Mouse (Mus musculus) right cerebral cortex, postnatal 10 days (tissue): Measurements from ENCODE around the gene Prl.
"Not testable (repeated sequence)": the region's sequence is repeated elsewhere in the genome, so short reads cannot be mapped to it uniquely, and the experiment has no call there.

Experiments
- DNase-seq, 2 experiments: peaks; one replicate each; pipeline ENCODE4 v3.0.0; 2021; ENCODE audit warnings: low spot score in 2 of 2

Gene Prl

DNA sequence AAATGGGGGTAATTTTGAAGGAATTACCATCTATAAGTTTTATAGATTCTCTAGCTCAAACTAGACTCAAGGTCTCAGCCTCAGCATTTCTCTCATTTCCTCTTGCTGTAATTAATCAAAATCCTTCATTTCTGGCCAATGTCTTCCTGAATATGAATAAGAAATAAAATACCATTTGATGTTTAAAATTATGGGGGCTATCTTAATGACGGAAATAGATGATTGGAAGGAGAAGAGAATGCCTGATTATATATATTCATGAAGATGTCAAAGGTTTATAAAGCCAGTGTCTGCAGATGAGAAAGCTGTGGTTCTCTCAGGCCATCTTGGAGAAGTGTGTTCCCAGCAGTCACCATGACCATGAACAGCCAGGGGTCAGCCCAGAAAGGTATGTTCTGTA is at the start of gene Prl:
Gene Prl (plus strand): TSS at position 301 of the 400 bp plus-strand sequence.
- DNase-seq: no peak

DNA sequence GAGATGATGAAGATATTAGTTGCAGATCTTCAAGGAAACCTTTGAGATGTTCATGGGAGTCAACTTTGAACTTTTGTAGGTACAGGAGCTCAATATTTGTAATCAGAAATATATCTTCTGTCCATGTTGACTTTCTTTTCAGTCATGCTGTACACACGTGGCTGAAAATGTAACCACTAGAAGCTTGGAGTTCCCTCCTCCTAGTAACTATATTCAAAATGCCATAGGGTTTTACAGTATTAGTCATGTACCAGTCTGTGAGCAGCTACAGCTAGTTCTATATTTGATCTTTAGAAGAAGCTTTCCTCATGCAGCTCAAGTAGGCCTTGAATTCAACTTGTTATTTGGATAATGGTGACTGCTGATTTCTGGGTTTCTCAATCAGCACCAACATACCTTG is 30.8 kb upstream of the Prl start:
- DNase-seq: no peak

DNA sequence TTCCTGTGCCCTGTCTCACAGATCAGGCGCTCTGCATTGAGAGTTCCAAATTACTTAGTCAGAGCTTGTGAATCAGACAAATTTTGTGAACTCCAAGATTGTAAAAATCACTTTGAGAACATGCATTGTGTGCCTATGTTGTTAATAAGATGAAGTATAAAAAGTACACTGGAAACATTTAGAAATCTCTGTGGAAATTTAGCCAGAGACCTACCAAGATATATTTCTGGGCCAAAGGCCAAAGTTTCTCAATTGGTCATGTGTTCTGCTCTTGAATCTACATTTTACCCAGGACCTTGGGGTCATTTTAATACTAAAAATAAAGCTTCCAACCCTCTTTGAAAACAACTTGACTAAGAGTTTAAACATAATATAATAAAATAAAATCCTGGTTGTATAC is 30.0 kb upstream of the Prl start:
- no peak for DNase-seq

DNA sequence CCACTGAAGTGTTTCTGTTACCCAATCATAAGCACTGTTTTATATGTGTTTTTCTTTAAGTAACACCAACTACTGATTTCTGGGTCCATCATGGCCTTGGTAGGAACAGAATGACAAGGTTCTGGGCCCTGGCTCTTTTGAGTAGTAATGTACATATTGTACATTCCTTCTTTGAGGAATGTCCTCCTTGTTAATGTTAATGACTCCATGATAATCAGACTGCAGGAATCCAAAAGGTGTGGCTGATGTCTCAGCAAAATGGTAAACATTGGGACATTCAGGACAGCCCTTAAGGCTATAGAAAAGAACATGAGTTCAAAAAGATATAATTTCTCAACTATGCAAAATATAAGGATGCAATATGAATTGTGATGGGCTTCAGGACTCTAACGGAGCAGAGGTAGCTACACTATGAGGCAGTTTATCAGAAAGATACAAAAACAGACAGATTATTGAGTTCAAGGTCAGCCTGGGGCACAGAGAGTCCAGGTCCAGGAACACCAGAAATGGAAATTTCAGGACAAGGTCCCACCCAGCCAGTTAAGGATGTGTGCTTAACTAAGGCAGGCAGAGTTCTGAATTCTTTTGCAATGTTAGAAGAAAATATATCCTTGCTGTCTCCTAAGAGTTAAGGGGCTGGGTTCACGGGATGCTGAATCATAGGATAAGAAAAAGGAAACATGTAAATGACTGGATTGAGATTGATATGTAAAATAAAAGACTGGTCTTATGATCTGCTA is 28.7 kb upstream of the Prl start:
- DNase-seq: no peak

DNA sequence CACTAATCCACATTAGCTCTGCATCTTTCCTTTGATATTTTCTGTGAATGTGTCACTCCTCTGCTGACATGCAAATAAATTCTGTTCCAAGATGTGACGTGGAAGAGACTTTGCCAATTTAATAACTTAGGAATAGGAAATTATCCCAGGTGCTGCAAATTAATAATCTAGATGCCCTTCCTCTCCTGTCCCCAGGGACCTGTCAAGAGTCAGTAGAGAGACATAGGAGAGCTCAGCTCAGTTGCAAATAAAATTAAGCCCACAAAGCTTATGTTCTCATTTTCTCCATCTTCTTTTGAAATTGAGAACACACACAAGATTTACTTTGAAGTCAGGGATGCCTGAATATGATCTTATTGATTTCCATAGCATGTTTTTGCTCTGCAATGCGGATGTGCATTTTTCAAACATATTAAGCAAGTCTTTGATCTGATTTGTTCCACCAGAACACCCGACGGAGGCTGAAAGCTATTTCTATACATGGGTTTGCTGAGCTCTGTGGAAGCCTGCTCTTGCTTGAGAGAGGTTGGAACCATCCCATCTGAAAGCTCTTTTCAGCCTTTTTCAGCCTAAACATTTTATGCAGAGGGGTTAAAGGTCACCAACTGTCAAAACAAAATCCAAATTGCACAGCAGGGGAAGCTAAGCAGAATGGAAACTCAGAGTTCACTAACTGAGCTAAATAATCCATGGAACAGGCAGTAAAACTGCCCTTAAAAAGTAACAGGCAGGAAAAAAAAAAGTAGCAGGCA is 26.1 kb upstream of the Prl start:
- DNase-seq: no peak

DNA sequence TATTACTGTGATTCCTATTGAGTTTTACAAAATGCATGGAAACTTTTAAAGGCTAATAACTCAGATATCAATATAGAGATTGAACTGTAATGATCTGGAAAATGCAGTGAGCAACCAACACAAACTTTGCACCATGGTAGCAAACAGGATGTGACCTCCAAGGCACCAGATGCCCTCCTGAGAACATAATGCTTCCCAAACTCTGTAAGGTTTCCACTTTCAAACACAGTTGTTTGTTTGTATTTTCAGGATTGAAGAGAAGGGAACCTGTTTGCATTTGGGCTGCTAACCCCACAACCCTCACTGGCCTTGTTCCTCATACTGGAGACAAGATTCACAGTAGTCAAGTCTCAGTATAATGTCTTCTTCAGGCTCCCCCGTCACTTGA is 25.5 kb upstream of the Prl start:
- DNase-seq: no peak

DNA sequence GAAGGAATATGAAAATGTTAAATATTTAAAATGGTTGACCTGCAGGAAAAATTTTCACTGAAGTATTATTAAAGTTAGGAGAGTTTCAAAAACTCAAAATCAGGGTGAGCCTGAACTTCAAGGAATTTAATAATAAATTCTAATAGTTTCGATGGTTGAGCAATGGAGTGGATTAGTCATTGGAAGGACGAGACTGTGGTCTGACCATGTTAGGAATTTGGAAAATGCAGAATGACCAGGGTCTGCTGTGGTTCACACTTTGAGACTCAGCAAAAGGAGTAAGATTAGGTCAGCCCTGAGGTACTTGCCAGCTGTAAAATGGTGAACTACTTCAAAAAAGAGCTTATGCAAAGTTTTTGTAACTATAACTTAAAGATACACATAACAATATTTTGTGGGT is 24.4 kb upstream of the Prl start:
- DNase-seq: no peak

DNA sequence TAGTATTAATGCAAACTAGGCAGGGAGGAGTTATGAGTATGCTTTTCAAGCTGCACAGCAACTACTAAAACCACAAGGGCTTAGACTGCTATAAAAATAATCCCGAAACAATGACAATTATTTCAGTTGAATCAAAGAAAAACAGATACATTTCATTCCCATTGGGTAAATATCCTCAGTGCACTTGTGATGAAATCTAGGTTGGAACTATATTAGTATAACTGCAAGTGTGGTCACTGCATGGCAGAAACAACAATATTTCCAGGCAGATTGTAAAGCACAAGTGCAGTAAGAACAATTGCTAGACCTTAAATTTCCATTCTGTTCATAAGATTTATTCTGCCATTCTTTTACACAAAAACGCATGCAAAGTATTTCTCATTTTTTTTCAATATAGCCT is 15.2 kb upstream of the Prl start:
- no peak for DNase-seq

DNA sequence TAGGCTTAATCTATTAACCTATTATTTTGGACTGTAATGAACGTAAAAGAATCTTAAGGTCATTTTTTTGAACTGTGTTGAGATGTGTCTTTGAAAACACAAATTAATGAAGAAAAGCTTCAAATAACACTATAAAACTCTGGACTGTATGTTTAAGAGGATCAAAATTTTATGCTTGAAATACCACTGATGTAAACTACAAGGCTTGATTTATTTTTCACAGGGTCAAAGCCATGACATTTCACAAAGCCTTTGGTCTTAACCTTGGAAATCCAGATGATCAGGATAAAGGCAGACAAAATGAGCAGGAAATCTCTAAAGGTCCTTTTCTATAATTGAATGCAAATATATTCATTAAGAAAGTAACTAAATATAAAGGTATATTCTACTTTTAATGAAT is 14.0 kb upstream of the Prl start:
- DNase-seq: no peak

DNA sequence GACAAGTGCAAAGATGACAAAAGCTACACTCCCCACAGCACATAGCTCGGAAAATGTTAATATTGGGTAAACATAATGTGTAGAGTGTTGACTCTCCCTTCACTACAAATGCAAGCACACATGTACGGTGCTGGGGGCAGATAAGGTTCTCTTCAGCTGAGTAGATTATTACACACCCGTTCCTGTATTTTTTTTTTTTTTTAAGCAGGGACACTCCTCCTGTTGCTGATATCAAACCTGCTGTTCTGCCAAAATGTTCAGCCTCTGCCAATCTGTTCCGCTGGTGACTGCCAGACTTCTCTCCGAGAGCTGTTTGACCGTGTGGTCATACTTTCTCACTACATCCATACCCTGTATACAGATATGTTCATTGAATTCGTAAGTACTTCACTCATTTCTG is 1.8 kb downstream of the Prl start:
- peak; percentile 20 to 26 for DNase-seq

DNA sequence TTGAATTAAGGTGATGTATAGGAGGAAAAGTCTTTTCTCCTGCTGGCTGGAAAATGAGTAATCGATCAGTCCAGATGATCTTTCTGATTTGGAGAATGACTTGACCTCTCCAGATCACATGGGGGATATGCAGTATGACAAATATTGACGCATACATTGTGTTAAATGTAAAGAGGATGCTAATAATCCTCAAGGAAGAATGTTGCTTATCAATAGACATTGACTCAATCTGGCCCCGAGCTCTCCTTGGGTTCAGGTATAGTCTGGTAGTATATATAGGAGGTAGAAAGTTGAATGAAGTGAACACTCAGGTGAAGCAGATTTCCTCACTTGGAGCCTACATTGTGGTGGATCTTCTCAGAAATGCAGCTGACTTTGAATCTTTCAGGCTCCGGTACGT is 36.5 kb downstream of the Prl start, which contains the start of gene Prl3d1:
Gene Prl3d1 (plus strand): TSS at position 301 of the 400 bp plus-strand sequence.
- DNase-seq: not testable (repeated sequence)
